Mouse (Mus musculus) stomach, embryonic 16.5 days (tissue): ENCODE data around the gene Hoga1. TPM values are rescaled to one million over a fixed set of nuclear protein-coding genes. Genes with fewer than 3 reads are reported as not detected.
A peak's percentile ranks its signal among the peaks of the same experiment; 100 is the strongest.

ENCODE experiments used
- ATAC-seq: fragments of 200-750 bp; cut with Nextera tagmentation; 2 replicates; pipeline ENCODE4 v1.8.0; 2017; ENCODE audit warnings: moderate number of reproducible peaks, moderate TSS enrichment; ENCODE audit not compliant: insufficient read depth, low FRiP score
- H3K27ac ChIP-seq: fragments of 300-500 bp; sonication (generic); 2 replicates; pipeline ENCODE4 v1.5.1; 2014; ENCODE audit warnings: low read length
- H3K27me3 ChIP-seq: fragments of 300-500 bp; sonication (generic); 2 replicates; pipeline ENCODE4 v1.6.1; 2014; ENCODE audit warnings: low read length, control low read depth, mixed read lengths; ENCODE audit not compliant: control insufficient read depth, insufficient read depth
- H3K36me3 ChIP-seq: fragments of 300-500 bp; sonication (generic); 2 replicates; pipeline ENCODE4 v1.6.1; 2014; ENCODE audit warnings: low read length; ENCODE audit not compliant: control insufficient read depth, insufficient read depth
- H3K4me1 ChIP-seq: fragments of 300-500 bp; sonication (generic); 2 replicates; pipeline ENCODE4 v1.6.1; 2014; ENCODE audit warnings: low read length, control low read depth, mixed read lengths; ENCODE audit not compliant: control insufficient read depth, insufficient read depth
- H3K4me2 ChIP-seq: fragments of 300-500 bp; sonication (generic); 2 replicates; pipeline ENCODE4 v1.6.1; 2014; ENCODE audit warnings: low read depth, low read length, mixed read lengths
- H3K4me3 ChIP-seq: fragments of 300-500 bp; sonication (generic); replicated peaks from 2 replicates; pipeline ENCODE4 v1.5.1; 2014; ENCODE audit warnings: mild to moderate bottlenecking, low read length
- H3K9ac ChIP-seq: fragments of 300-500 bp; sonication (generic); 2 replicates; pipeline ENCODE4 v1.6.1; 2014; ENCODE audit warnings: low read length
- H3K9me3 ChIP-seq: fragments of 300-500 bp; sonication (generic); replicated peaks from 2 replicates; pipeline ENCODE4 v1.6.1; 2016; ENCODE audit warnings: low read length, control low read depth; ENCODE audit not compliant: control insufficient read depth
- WGBS: fragments of 180-500 bp; shearing (Covaris S2); extraction: QIAGEN DNeasy Blood & Tissue Kit; methylation state at CpG from one replicate; pipeline ENCODE4 v1.1.7; 2014; 5-methylcytosine and 5-hydroxymethylcytosine counted together
- polyA plus RNA-seq: library from polyadenylated mRNA; unstranded; fragments of >200 nt; fragmentation: Nextera tagmentation; extraction: Ambion mirVana; gene quantifications from 2 replicates; pipeline ENCODE4 v1.2.1, GENCODE M21; 2015

The Hoga1 gene
- polyA plus RNA-seq, 1 experiment from 2014 or later, result 3.6 TPM

- Histone ChIP-seq H3K27ac (no peak overlapping the region), H3K9me3 (no peaks in the 10 kb centered on the region), H3K9ac (no peak overlapping the region), H3K4me3 (no peak overlapping the region), H3K4me2 (no peak overlapping the region), H3K27me3 (no peaks in the 10 kb centered on the region), H3K36me3 (peaks cover 30% of the 10 kb centered on the region; the same call in 1 of the 2 replicates), H3K4me1 (0 out of 2 replicates have a peak, but pooled peaks cover 3% of the 10 kb centered on the region)
- peak; percentile 48; the same call in 1 of the 2 replicates for ATAC-seq
- 85% methylated on average over 8 of the region's 8 CpGs for WGBS
These were observed 75.0 kb downstream of the Hoga1 start for GRCm38 (mm10) chr19:42120451-42120850.

Other genes with a start within 250 kb of the Hoga1 start
- gene Arhgap19, start 243.6 kb upstream of the Hoga1 start, polyA plus RNA-seq, result 18.8 and 20.3 TPM in 2 replicates
- 8.9 and 9.9 TPM in 2 replicates for gene Frat1, start 215.6 kb upstream of the Hoga1 start, polyA plus RNA-seq
- 1.7 and 3.0 TPM in 2 replicates for gene Frat2, start 197.5 kb upstream of the Hoga1 start, polyA plus RNA-seq
- gene Rrp12, start 149.4 kb upstream of the Hoga1 start, polyA plus RNA-seq, result 15.4 and 15.9 TPM in 2 replicates
- gene Pgam1, start 133.7 kb upstream of the Hoga1 start, polyA plus RNA-seq, result 706 and 744 TPM in 2 replicates
- 63.0 and 64.4 TPM in 2 replicates for gene Exosc1, start 112.2 kb upstream of the Hoga1 start, polyA plus RNA-seq
- gene Zdhhc16, start 112.1 kb upstream of the Hoga1 start, polyA plus RNA-seq, result 76.2 and 76.6 TPM in 2 replicates
- 27.6 and 31.5 TPM in 2 replicates for gene Mms19, start 64.5 kb upstream of the Hoga1 start, polyA plus RNA-seq
- 13.4 and 14.8 TPM in 2 replicates for gene Ubtd1, start 63.8 kb upstream of the Hoga1 start, polyA plus RNA-seq
- 0.84 TPM in 1 of 2 replicates, not detected in the other for gene Ankrd2, start 9.6 kb upstream of the Hoga1 start, polyA plus RNA-seq
- not detected in 2 replicates for gene 4933411K16Rik, start 6.6 kb downstream of the Hoga1 start, polyA plus RNA-seq
- gene Morn4, start 40.7 kb downstream of the Hoga1 start, polyA plus RNA-seq, result 15.3 and 16.0 TPM in 2 replicates
- 6.8 and 7.0 TPM in 2 replicates for gene Pi4k2a, start 44.9 kb downstream of the Hoga1 start, polyA plus RNA-seq
- 52.4 and 63.5 TPM in 2 replicates for gene Avpi1, start 83.4 kb downstream of the Hoga1 start, polyA plus RNA-seq
- 8.7 and 8.9 TPM in 2 replicates for gene Marveld1, start 101.8 kb downstream of the Hoga1 start, polyA plus RNA-seq
- gene Zfyve27, start 118.3 kb downstream of the Hoga1 start, polyA plus RNA-seq, result 23.8 and 24.5 TPM in 2 replicates
- 6.7 and 6.9 TPM in 2 replicates for gene Sfrp5, start 156.6 kb downstream of the Hoga1 start, polyA plus RNA-seq
- 1.1 and 1.2 TPM in 2 replicates for gene Golga7b, start 202.0 kb downstream of the Hoga1 start, polyA plus RNA-seq